Mouse (Mus musculus) forebrain, embryonic 11.5 days (tissue): ENCODE measurements around the gene Rasal2. TPM values are rescaled to one million over a fixed set of nuclear protein-coding genes. Genes with fewer than 3 reads are reported as not detected.

Experiments used
- ATAC-seq: fragments of 200-750 bp; cut with Nextera tagmentation; replicated peaks from 2 replicates; pipeline ENCODE4 v1.8.0; 2017; ENCODE audit warnings: moderate TSS enrichment; ENCODE audit not compliant: low FRiP score
- DNase-seq: peaks from one replicate; pipeline ENCODE4 v3.0.0-alpha.2; 2017; ENCODE audit warnings: low spot score
- H3K27ac ChIP-seq: fragments of 300-500 bp; sonication (generic); 2 replicates; pipeline ENCODE4 v1.5.1; 2014; ENCODE audit warnings: low read depth, low read length
- H3K27me3 ChIP-seq: fragments of 300-500 bp; sonication (generic); 2 replicates; pipeline ENCODE4 v1.6.1; 2014; ENCODE audit warnings: mild to moderate bottlenecking, low read length, mixed read lengths; ENCODE audit not compliant: control insufficient read depth, insufficient read depth
- H3K36me3 ChIP-seq: fragments of 300-500 bp; sonication (generic); 2 replicates; pipeline ENCODE4 v1.6.1; 2014; ENCODE audit warnings: mild to moderate bottlenecking, low read length, moderate library complexity, mixed read lengths; ENCODE audit not compliant: control insufficient read depth, insufficient read depth
- H3K4me1 ChIP-seq: fragments of 300-500 bp; sonication (generic); replicated peaks from 2 replicates; pipeline ENCODE4 v1.6.1; 2014; ENCODE audit warnings: low read length, mixed read lengths; ENCODE audit not compliant: control insufficient read depth, insufficient read depth
- H3K4me2 ChIP-seq: fragments of 300-500 bp; sonication (generic); 2 replicates; pipeline ENCODE4 v1.6.1; 2014; ENCODE audit warnings: low read depth, mild to moderate bottlenecking, low read length, moderate library complexity, mixed read lengths; ENCODE audit not compliant: severe bottlenecking
- H3K4me3 ChIP-seq: fragments of 300-500 bp; sonication (generic); 2 replicates; pipeline ENCODE4 v1.5.1; 2014; ENCODE audit warnings: low read depth, low read length
- H3K9ac ChIP-seq: fragments of 300-500 bp; sonication (generic); 2 replicates; pipeline ENCODE4 v1.6.1; 2014; ENCODE audit warnings: low read length
- H3K9me3 ChIP-seq: fragments of 300-500 bp; sonication (generic); 2 replicates; pipeline ENCODE4 v1.6.1; 2016; ENCODE audit warnings: low read length, mixed read lengths; ENCODE audit not compliant: control insufficient read depth
- WGBS: fragments of 180-500 bp; shearing (Covaris S2); extraction: QIAGEN DNeasy Blood & Tissue Kit; methylation state at CpG from one replicate; pipeline ENCODE4 v1.1.7; 2014; 5-methylcytosine and 5-hydroxymethylcytosine counted together
- polyA plus RNA-seq: library from polyadenylated mRNA; unstranded; fragments of >200 nt; fragmentation: Nextera tagmentation; extraction: Ambion mirVana; gene quantifications from 2 replicates; pipeline ENCODE4 v1.2.1, GENCODE M21; 2014

Rasal2 gene
- polyA plus RNA-seq, 1 experiment from 2014 or later: 15.4 TPM

GRCm38 (mm10) chr1:157411711-157412380 is 549 bp downstream of the Rasal2 start:
- no peaks in the 10 kb centered on the region for H3K36me3 ChIP-seq
- peak overlapping the region; percentile 95 for H3K4me3 ChIP-seq
- no peaks in the 10 kb centered on the region for H3K27me3 ChIP-seq
- peak; percentile 84 for DNase-seq
- under 1% methylated on average over 85 of the region's 85 CpGs for WGBS
- H3K27ac ChIP-seq: peak overlapping the region; percentile 94
- no peaks in the 10 kb centered on the region for H3K9me3 ChIP-seq
- peak overlapping the region; percentile 62 for H3K4me2 ChIP-seq
- H3K9ac ChIP-seq: peak overlapping the region; percentile 88
- ATAC-seq: peak; percentile 91
- peaks cover 7% of the 10 kb centered on the region; the same call in 1 of the 2 replicates for H3K4me1 ChIP-seq

GRCm38 (mm10) chr1:157411341-157411710 is 1.1 kb downstream of the Rasal2 start:
- H3K4me1 ChIP-seq: peaks cover 7% of the 10 kb centered on the region; the same call in 1 of the 2 replicates

GRCm38 (mm10) chr1:157410937-157411336 is 1.5 kb downstream of the Rasal2 start:
- peak overlapping the region; percentile 88 for H3K9ac ChIP-seq
- 8% methylated on average over 8 of the region's 8 CpGs for WGBS
- H3K27ac ChIP-seq: no peak overlapping the region

More at GRCm38 (mm10) chr1:157411341-157411710, 1.1 kb downstream of the Rasal2 start:
- DNase-seq (no peak), ATAC-seq (no peak)
- WGBS: 0% methylated on average over 4 of the region's 4 CpGs
- H3K27me3 ChIP-seq: no peaks in the 10 kb centered on the region
- H3K4me3 ChIP-seq: peak overlapping the region; percentile 95
- H3K36me3 ChIP-seq: no peaks in the 10 kb centered on the region
- H3K9me3 ChIP-seq: no peaks in the 10 kb centered on the region
- no peak overlapping the region; the same call in 1 of the 2 replicates for H3K27ac ChIP-seq
- peak overlapping the region; percentile 88 for H3K9ac ChIP-seq
- H3K4me2 ChIP-seq: peak overlapping the region; percentile 62

GRCm38 (mm10) chr1:157409648-157410047 is 2.7 kb downstream of the Rasal2 start:
- Histone ChIP-seq H3K9ac (no peak overlapping the region), H3K36me3 (no peaks in the 10 kb centered on the region), H3K4me2 (no peak overlapping the region), H3K4me1 (peaks cover 7% of the 10 kb centered on the region; the same call in 1 of the 2 replicates), H3K27me3 (no peaks in the 10 kb centered on the region), H3K27ac (no peak overlapping the region), H3K4me3 (no peak overlapping the region), H3K9me3 (no peaks in the 10 kb centered on the region)
- ATAC-seq: no peak
- 92% methylated on average over 2 of the region's 2 CpGs for WGBS
- DNase-seq: no peak

More at GRCm38 (mm10) chr1:157410937-157411336, 1.5 kb downstream of the Rasal2 start:
- ATAC-seq (no peak), DNase-seq (no peak)
- no peaks in the 10 kb centered on the region for H3K9me3 ChIP-seq
- H3K4me1 ChIP-seq: peaks cover 7% of the 10 kb centered on the region; the same call in 1 of the 2 replicates
- peak overlapping the region; percentile 62 for H3K4me2 ChIP-seq
- H3K36me3 ChIP-seq: no peaks in the 10 kb centered on the region
- H3K27me3 ChIP-seq: no peaks in the 10 kb centered on the region
- H3K4me3 ChIP-seq: peak overlapping the region; percentile 95

- DNase-seq (no peak), ATAC-seq (no peak)
- Histone ChIP-seq H3K27me3 (no peaks in the 10 kb centered on the region), H3K4me2 (no peak overlapping the region), H3K4me3 (no peak overlapping the region), H3K27ac (no peak overlapping the region), H3K9ac (no peak overlapping the region), H3K4me1 (no peaks in the 10 kb centered on the region), H3K36me3 (no peaks in the 10 kb centered on the region), H3K9me3 (no peaks in the 10 kb centered on the region)
- 13% methylated on average over 4 of the region's 4 CpGs for WGBS
Observed at GRCm38 (mm10) chr1:157388027-157388426, 24.4 kb downstream of the Rasal2 start.

- Histone ChIP-seq H3K4me2 (no peak overlapping the region), H3K4me1 (no peaks in the 10 kb centered on the region), H3K9me3 (no peaks in the 10 kb centered on the region), H3K4me3 (no peak overlapping the region), H3K9ac (no peak overlapping the region), H3K27me3 (no peaks in the 10 kb centered on the region), H3K27ac (no peak overlapping the region), H3K36me3 (no peaks in the 10 kb centered on the region)
- ATAC-seq (no peak), DNase-seq (no peak)
- WGBS: 50% methylated on average over 2 of the region's 2 CpGs
Observed at GRCm38 (mm10) chr1:157380694-157381093, 31.7 kb downstream of the Rasal2 start.

- no peak overlapping the region for H3K9ac ChIP-seq
- WGBS: 89% methylated on average over 2 of the region's 2 CpGs
- H3K4me3 ChIP-seq: no peak overlapping the region
- no peaks in the 10 kb centered on the region; the same call in 1 of the 2 replicates for H3K4me1 ChIP-seq
- H3K36me3 ChIP-seq: no peaks in the 10 kb centered on the region
- ATAC-seq (no peak), DNase-seq (no peak)
- H3K4me2 ChIP-seq: no peak overlapping the region
- H3K27ac ChIP-seq: no peak overlapping the region
- H3K27me3 ChIP-seq: no peaks in the 10 kb centered on the region
- H3K9me3 ChIP-seq: no peaks in the 10 kb centered on the region
Observed at GRCm38 (mm10) chr1:157370397-157370796, 42.0 kb downstream of the Rasal2 start.

GRCm38 (mm10) chr1:157368316-157368715 is 44.1 kb downstream of the Rasal2 start:
- no peak for ATAC-seq

GRCm38 (mm10) chr1:157346661-157347060 is 65.7 kb downstream of the Rasal2 start:
- no peaks in the 10 kb centered on the region for H3K9me3 ChIP-seq
- H3K4me3 ChIP-seq: no peak overlapping the region
- no peak for ATAC-seq
- H3K27me3 ChIP-seq: no peaks in the 10 kb centered on the region
- H3K27ac ChIP-seq: no peak overlapping the region
- no peak for DNase-seq
- H3K4me1 ChIP-seq: no peaks in the 10 kb centered on the region
- no peaks in the 10 kb centered on the region for H3K36me3 ChIP-seq
- 83% methylated on average over 1 of the region's 1 CpGs for WGBS
- no peak overlapping the region for H3K4me2 ChIP-seq
- H3K9ac ChIP-seq: no peak overlapping the region

More at GRCm38 (mm10) chr1:157368316-157368715, 44.1 kb downstream of the Rasal2 start:
- Histone ChIP-seq H3K4me1 (no peaks in the 10 kb centered on the region; the same call in 1 of the 2 replicates), H3K27me3 (no peaks in the 10 kb centered on the region), H3K27ac (no peak overlapping the region), H3K9me3 (no peaks in the 10 kb centered on the region), H3K36me3 (no peaks in the 10 kb centered on the region), H3K9ac (no peak overlapping the region), H3K4me2 (no peak overlapping the region), H3K4me3 (no peak overlapping the region)
- WGBS: 77% methylated on average over 5 of the region's 5 CpGs
- no peak for DNase-seq
